Mouse (Mus musculus) ovary, adult 10 weeks (tissue): Measurements from ENCODE around the gene D3Ertd254e. TPM values are rescaled to one million over a fixed set of nuclear protein-coding genes. Genes with fewer than 3 reads are reported as not detected.

Source experiments
- polyA plus RNA-seq: library from polyadenylated mRNA; stranded (reverse); fragments of 350-450 nt; fragmentation: Illumina TruSeq; extraction: RNeasy Lipid Tissue Mini Kit (QIAGEN cat#74804); gene quantifications from one replicate; pipeline ENCODE4 v1.2.3, GENCODE M21; 2014

The D3Ertd254e gene
- polyA plus RNA-seq: 34.7 TPM

GRCm38 (mm10) chr3:36150934-36151686 lies at the start of gene D3Ertd254e:
D3Ertd254e (plus strand) TSS chr3:36151017.

Other genes with a start within 250 kb of the D3Ertd254e start
- gene Dcun1d1, start 213.6 kb upstream of the D3Ertd254e start, polyA plus RNA-seq: 366 TPM
- gene Mccc1, start 150.3 kb upstream of the D3Ertd254e start, polyA plus RNA-seq: 44.0 TPM
- not detected for gene Ccdc144b, start 97.5 kb upstream of the D3Ertd254e start, polyA plus RNA-seq
- 24.0 TPM for gene Acad9, start 85.0 kb upstream of the D3Ertd254e start, polyA plus RNA-seq
- not detected for gene Qrfpr, start 71.3 kb downstream of the D3Ertd254e start, polyA plus RNA-seq